Mouse (Mus musculus) forebrain, embryonic 14.5 days (tissue): ENCODE data around the gene Klhdc1. TPM values are rescaled to one million over a fixed set of nuclear protein-coding genes. Genes with fewer than 3 reads are reported as not detected.

Experiments used
- ATAC-seq: fragments of 200-750 bp; cut with Nextera tagmentation; 2 replicates; pipeline ENCODE4 v1.8.0; 2017; ENCODE audit warnings: mild to moderate bottlenecking, moderate library complexity
- DNase-seq: peaks from one replicate; pipeline ENCODE4 v3.0.0-alpha.2; 2015; ENCODE audit warnings: low spot score
- H3K27ac ChIP-seq: fragments of 300-500 bp; sonication (generic); 2 replicates; pipeline ENCODE4 v1.5.1; 2014; ENCODE audit warnings: low read depth, mild to moderate bottlenecking, control low read depth, low read length, moderate library complexity
- H3K27me3 ChIP-seq: fragments of 300-500 bp; sonication (generic); replicated peaks from 2 replicates; pipeline ENCODE4 v1.6.1; 2014; ENCODE audit warnings: low read length, control low read depth, mixed read lengths; ENCODE audit not compliant: control insufficient read depth, insufficient read depth
- H3K36me3 ChIP-seq: fragments of 300-500 bp; sonication (generic); 2 replicates; pipeline ENCODE4 v1.6.1; 2014; ENCODE audit warnings: low read length, control low read depth; ENCODE audit not compliant: control insufficient read depth, insufficient read depth
- H3K4me1 ChIP-seq: fragments of 300-500 bp; sonication (generic); 2 replicates; pipeline ENCODE4 v1.6.1; 2014; ENCODE audit warnings: antibody characterized with exemption, low read length, control low read depth; ENCODE audit not compliant: control insufficient read depth, insufficient read depth
- H3K4me2 ChIP-seq: fragments of 300-500 bp; sonication (generic); 2 replicates; pipeline ENCODE4 v1.6.1; 2014; ENCODE audit warnings: mild to moderate bottlenecking, control low read depth, low read length
- H3K4me3 ChIP-seq: fragments of 300-500 bp; sonication (generic); 2 replicates; pipeline ENCODE4 v1.5.1; 2014; ENCODE audit warnings: low read depth, low read length, control low read depth
- H3K9ac ChIP-seq: fragments of 300-500 bp; sonication (generic); 2 replicates; pipeline ENCODE4 v1.6.1; 2014; ENCODE audit warnings: mild to moderate bottlenecking, low read length, control low read depth, moderate library complexity
- H3K9me3 ChIP-seq: fragments of 300-500 bp; sonication (generic); replicated peaks from 2 replicates; pipeline ENCODE4 v1.6.1; 2016; ENCODE audit warnings: low read length, control low read depth, mixed read lengths; ENCODE audit not compliant: control insufficient read depth
- WGBS: fragments of 180-500 bp; shearing (Covaris S2); extraction: QIAGEN DNeasy Blood & Tissue Kit; methylation state at CpG from one replicate; pipeline ENCODE4 v1.1.7; 2014; 5-methylcytosine and 5-hydroxymethylcytosine counted together
- polyA plus RNA-seq: library from polyadenylated mRNA; unstranded; fragments of >200 nt; fragmentation: Nextera tagmentation; extraction: Ambion mirVana; gene quantifications from 2 replicates; pipeline ENCODE4 v1.2.1, GENCODE M21; 2014

The Klhdc1 gene
- polyA plus RNA-seq, 1 experiment from 2014 or later = 11.9 TPM

DNA sequence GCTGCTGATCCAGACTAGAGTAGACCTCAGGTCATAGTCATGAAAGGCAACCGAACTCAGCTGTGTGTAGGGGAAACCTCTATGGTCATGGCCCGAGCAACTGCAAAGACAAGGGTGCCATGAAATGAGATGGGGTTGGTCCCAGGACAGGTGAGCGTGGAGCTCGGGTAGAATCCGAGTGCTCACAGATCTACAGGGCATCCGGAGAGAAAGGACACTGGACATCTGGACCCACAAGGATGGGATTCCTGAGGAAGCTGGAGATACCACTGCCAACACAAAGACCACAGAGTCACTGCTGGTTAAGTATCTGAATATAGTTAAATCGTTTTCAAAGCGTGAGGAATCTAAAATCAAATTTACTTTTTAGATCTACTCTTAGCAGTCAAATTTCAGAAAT lies 33.6 kb upstream of the Klhdc1 start:
- DNase-seq (no peak), ATAC-seq (no peak)
- H3K27me3 ChIP-seq = no peaks in the 10 kb centered on the region
- H3K4me3 ChIP-seq = no peak overlapping the region
- no peaks in the 10 kb centered on the region for H3K9me3 ChIP-seq
- no peak overlapping the region for H3K4me2 ChIP-seq
- peaks cover 13% of the 10 kb centered on the region for H3K36me3 ChIP-seq
- H3K4me1 ChIP-seq = no peaks in the 10 kb centered on the region
- no peak overlapping the region for H3K9ac ChIP-seq
- 96% methylated on average over 8 of the region's 8 CpGs for WGBS
- no peak overlapping the region for H3K27ac ChIP-seq

DNA sequence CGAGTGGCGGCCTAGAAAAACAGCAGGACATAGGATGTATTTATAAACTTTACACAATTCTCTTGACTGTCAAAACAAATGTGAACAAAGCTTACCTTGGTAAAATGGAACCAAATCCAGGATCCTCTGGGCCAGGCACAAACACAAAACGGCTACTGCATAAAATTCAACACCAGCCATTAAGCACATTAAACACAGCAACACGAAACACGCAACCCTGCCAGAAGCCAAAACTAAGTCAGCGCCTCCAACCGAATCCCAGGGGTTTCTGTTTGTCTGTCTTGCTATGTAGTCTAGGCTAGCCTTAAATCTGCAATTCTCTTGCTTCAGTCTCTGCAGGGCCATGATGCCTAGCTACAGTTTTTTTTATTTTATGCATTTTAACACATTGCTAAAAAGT lies 33.0 kb upstream of the Klhdc1 start:
- WGBS = 91% methylated on average over 7 of the region's 7 CpGs
- no peak for ATAC-seq
- no peak overlapping the region for H3K27ac ChIP-seq
- no peak overlapping the region for H3K9ac ChIP-seq
- DNase-seq = no peak
- no peaks in the 10 kb centered on the region for H3K9me3 ChIP-seq
- H3K4me3 ChIP-seq = no peak overlapping the region
- H3K36me3 ChIP-seq = peaks cover 10% of the 10 kb centered on the region
- no peak overlapping the region for H3K4me2 ChIP-seq
- H3K4me1 ChIP-seq = no peaks in the 10 kb centered on the region
- no peaks in the 10 kb centered on the region for H3K27me3 ChIP-seq

DNA sequence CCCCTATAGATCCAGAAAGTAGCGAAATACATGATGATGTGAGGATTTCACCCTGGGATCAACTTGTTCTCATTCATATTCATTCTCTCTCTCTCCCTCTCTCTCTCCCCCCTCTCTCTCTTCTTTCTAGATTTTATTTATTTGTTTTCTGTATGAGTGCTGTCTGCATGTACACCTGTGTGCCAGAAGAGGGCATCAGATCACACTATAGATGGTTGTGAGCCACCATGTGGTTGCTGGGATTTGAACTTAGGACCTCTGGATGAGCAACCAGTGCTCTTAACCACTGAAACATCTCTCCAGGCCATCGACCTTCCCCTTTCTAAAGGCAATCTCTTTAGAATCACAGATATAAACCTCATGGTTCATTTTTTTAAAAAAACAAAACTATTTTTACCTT lies 32.5 kb upstream of the Klhdc1 start:
- H3K4me3 ChIP-seq = no peak overlapping the region
- no peaks in the 10 kb centered on the region for H3K27me3 ChIP-seq
- peaks cover 10% of the 10 kb centered on the region for H3K36me3 ChIP-seq
- H3K9me3 ChIP-seq = no peaks in the 10 kb centered on the region
- H3K4me1 ChIP-seq = no peaks in the 10 kb centered on the region
- ATAC-seq = no peak
- no peak overlapping the region for H3K4me2 ChIP-seq
- H3K27ac ChIP-seq = no peak overlapping the region
- WGBS = 93% methylated on average over 2 of the region's 2 CpGs
- DNase-seq = no peak
- no peak overlapping the region for H3K9ac ChIP-seq

DNA sequence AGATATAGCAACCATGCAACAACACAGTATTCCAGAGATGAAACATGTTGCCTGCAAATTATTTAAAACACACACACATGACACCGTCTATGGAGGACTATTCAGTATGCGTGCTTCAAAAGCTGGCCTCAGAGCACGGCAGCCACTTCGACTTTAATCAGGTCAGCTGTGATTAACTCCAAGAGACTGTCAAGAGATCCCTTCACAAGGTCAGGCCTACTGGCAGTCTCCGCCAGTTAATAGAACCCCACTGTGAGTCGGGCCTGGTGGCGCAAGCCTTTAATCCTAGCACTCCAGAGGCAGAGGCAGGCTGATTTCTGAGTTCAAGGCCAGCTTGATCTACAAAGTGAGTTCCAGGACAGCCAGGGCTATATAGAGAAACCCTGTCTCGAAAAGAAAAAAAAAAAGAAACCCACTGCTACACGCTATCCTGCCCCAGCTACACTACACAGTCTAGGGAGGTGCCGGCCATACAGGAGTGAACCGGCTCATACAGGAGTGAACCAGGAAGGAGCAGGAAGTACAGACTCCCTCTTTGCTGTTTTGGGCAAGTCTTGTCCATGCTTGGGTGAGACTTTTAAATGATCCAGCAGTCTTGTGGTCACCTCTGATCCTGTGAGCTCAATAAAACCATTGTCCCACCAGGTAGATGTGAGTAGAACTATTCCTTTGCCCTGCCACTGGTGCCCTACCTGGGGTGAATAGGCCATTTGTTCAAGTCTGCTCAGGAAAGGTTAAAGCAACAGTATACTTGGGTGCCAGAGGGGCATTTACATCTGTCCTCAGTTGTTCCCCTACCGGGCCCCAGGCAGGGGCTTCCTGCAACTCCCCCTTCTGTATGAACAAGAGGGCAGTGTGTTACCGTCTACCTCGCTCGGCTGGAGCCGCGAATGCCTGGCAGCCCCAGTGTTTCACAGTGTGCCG lies 30.7 kb upstream of the Klhdc1 start:
- WGBS = 86% methylated on average over 18 of the region's 18 CpGs
- DNase-seq = no peak

DNA sequence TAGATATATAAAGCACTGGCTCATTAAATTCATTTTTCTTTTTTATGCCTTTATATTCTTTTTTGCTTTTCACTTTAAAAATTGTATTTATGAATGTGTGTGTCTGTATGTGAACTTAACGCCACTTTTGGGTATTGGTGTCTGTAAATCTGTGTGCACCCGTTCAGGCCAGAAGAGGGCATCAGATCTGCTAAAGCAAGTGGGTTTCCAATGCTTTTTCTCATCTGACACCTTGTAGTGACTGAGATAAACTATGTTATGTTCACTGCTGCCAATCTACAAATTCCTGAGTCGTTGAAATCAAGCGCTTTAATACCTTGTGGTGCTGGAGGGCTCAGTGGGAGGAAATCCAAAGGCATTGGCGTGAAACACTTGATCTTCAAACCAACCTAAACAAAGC lies 29.9 kb upstream of the Klhdc1 start:
- Histone ChIP-seq H3K4me2 (no peak overlapping the region), H3K36me3 (peaks cover 23% of the 10 kb centered on the region), H3K9me3 (no peaks in the 10 kb centered on the region), H3K9ac (no peak overlapping the region), H3K27ac (no peak overlapping the region), H3K4me3 (no peak overlapping the region), H3K27me3 (no peaks in the 10 kb centered on the region), H3K4me1 (no peaks in the 10 kb centered on the region)
- WGBS = 81% methylated on average over 5 of the region's 5 CpGs
- no peak for ATAC-seq
- DNase-seq = peak; percentile 33

More for the DNA sequence above, 30.7 kb upstream of the Klhdc1 start:
- Histone ChIP-seq H3K4me3 (no peak overlapping the region), H3K9me3 (no peaks in the 10 kb centered on the region), H3K27me3 (no peaks in the 10 kb centered on the region), H3K27ac (no peak overlapping the region), H3K36me3 (peaks cover 23% of the 10 kb centered on the region), H3K9ac (no peak overlapping the region), H3K4me1 (no peaks in the 10 kb centered on the region), H3K4me2 (no peak overlapping the region)
- no peak for ATAC-seq

DNA sequence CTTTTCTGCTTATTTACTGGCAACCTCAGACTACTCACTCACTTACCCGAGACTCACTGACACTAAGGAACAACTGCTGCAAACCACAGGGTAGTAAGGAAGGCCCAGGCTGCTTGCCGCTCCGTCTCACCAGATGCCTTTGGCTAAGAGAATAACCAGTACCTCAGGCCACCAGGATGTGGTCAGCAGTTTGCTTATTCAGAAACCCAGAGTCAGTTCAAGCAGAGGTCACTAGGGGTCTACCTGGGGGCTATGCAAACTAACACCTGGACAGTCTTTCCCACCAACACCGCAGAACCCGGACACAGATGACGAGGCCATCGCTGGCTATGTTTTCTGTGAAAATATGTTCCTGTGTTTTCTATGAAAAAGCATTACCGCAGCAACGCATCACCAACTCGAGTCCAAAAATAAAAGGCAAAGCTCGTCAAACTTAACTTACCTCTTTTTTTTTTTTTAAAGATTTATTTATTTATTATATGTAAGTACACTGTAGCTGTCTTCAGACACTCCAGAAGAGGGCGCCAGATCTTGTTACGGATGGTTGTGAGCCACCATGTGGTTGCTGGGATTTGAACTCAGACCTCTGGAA lies 27.7 kb upstream of the Klhdc1 start:
- no peak overlapping the region for H3K27ac ChIP-seq
- no peaks in the 10 kb centered on the region for H3K27me3 ChIP-seq
- peaks cover 25% of the 10 kb centered on the region for H3K36me3 ChIP-seq
- 94% methylated on average over 13 of the region's 13 CpGs for WGBS
- H3K9ac ChIP-seq = no peak overlapping the region
- H3K9me3 ChIP-seq = no peaks in the 10 kb centered on the region
- DNase-seq = no peak
- no peak overlapping the region for H3K4me2 ChIP-seq
- no peaks in the 10 kb centered on the region for H3K4me1 ChIP-seq
- ATAC-seq = no peak
- H3K4me3 ChIP-seq = no peak overlapping the region

DNA sequence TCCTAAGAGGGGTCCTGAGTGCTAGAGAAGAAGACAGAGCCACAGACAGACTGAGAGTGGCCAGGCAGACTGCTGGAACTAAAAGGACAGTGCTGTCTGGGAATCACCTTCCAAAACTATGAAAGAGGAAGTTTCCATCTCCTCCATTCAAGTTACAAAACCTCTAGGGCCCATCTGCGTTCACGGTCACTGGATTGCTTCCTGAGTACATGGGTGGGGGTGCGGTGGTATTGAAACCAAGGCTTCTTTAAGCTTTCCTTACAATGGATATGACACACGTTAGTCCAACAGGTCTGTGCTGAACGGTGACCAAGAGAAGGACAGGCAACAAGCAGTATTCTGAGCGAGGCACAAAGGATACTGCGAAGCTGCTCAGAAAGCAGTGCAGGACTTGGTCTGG lies 26.6 kb upstream of the Klhdc1 start:
- ATAC-seq (no peak), DNase-seq (no peak)
- WGBS = 94% methylated on average over 7 of the region's 7 CpGs
- Histone ChIP-seq H3K36me3 (peaks cover 25% of the 10 kb centered on the region), H3K4me1 (no peaks in the 10 kb centered on the region), H3K9ac (no peak overlapping the region), H3K4me3 (no peak overlapping the region), H3K4me2 (no peak overlapping the region), H3K27ac (no peak overlapping the region), H3K9me3 (no peaks in the 10 kb centered on the region), H3K27me3 (no peaks in the 10 kb centered on the region)

DNA sequence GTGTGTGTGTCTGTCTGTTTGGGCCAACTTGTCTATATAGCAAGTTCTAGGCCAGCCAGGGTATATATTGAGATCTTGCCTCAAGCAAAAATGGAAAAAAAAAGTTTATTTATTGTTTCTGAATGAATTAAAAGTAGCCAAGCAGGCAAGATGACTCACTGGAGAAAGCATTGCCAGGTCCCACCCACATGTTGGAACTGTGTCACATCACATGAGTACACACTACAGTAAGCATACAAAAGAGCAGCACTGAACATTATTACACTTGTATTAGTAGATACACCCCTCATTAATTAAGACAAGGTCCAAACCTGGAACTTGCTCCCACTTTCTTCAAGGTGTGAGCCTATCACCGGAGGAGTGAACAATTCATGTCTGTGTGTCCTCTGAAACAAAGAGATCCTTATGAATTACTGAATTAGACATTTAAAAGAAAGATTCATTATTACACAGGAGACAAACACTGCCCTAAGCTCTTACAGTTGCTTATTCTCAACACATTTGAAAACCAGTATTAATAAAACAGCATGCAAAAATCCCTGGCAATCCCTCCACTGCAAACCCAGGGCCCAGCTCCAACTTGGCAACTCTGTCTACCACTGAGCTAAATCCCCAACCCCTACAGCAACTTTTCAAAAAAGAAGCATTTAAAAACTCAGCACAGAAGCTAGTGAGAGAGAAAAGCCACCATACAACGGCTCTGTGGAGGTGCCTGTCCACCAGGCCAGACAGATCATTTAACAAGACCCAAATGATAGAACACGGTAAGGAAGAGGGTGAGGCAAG lies 25.8 kb upstream of the Klhdc1 start:
- peak; percentile 46; the same call in 1 of the 2 replicates for ATAC-seq

More for the DNA sequence above, 25.8 kb upstream of the Klhdc1 start:
- Histone ChIP-seq H3K9ac (no peak overlapping the region), H3K27ac (no peak overlapping the region), H3K9me3 (no peaks in the 10 kb centered on the region), H3K4me2 (no peak overlapping the region), H3K27me3 (no peaks in the 10 kb centered on the region), H3K4me3 (no peak overlapping the region), H3K4me1 (no peaks in the 10 kb centered on the region), H3K36me3 (peaks cover 33% of the 10 kb centered on the region)
- 81% methylated on average over 3 of the region's 3 CpGs for WGBS
- DNase-seq = peak; percentile 46
